Mouse (Mus musculus): ENCODE data around the gene Syt11.

- TF ChIP-seq CTCF (IDR thresholded peaks at IDR 0.05; ENCODE audit: low read depth, low read length) = no peak
- TF ChIP-seq POLR2A (IDR thresholded peaks at IDR 0.05; ENCODE audit: extremely low read depth, insufficient read depth, low read length) = no peak
Observed at GRCm38 (mm10) chr3:88746871-88747231, 28.1 kb downstream of the Syt11 start.

Data from liver, adult 2 months (tissue).